Mouse (Mus musculus): ENCODE measurements around the gene Rmnd1. TPM values are rescaled to one million over a fixed set of nuclear protein-coding genes. Genes with fewer than 3 reads are reported as not detected.
A peak's percentile ranks its signal among the peaks of the same experiment; 100 is the strongest.

Gene Rmnd1
- polyA plus RNA-seq, 1 experiment from 2014 or later, result 52.1 TPM

DNA sequence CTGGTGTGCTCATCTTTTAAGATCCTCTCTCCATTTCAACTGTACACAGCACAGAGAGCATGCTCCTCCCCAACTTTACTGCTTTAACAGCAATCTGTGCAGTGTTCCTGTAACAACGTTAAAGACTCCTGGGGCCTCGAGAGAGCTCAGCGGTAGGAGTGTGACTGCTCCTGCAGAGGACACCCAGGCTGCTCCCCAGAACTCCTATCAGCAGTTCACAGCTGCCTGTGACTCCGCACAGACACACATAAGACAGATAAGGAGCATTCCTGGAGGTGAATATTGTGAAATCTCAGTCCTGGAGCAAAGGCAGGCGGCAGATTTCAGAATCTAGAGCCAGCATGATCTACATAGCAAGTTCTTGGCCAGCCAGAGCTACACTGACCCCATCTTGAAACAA, 26.7 kb downstream of the Rmnd1 start:
- ATAC-seq (ENCODE audit: low read depth), result peak; percentile 5; the same call in 1 of the 2 replicates
- 78% methylated on average over 5 of the region's 5 CpGs for WGBS
- Histone ChIP-seq H3K9ac (replicated peaks; ENCODE audit: low read depth, low read length) (no peak overlapping the region), H3K4me3 (ENCODE audit: low read depth, low read length) (no peak overlapping the region), H3K27me3 (ENCODE audit: control insufficient read depth, insufficient read depth, low read length) (no peaks in the 10 kb centered on the region), H3K9me3 (ENCODE audit: control insufficient read depth, low read length) (no peaks in the 10 kb centered on the region), H3K4me1 (ENCODE audit: control insufficient read depth, insufficient read depth, low read length) (no peaks in the 10 kb centered on the region; the same call in 1 of the 2 replicates), H3K4me2 (ENCODE audit: low read depth, low read length) (no peak overlapping the region), H3K27ac (ENCODE audit: low read depth, low read length) (no peak overlapping the region), H3K36me3 (ENCODE audit: control insufficient read depth, insufficient read depth, low read length) (peaks cover 17% of the 10 kb centered on the region)

DNA sequence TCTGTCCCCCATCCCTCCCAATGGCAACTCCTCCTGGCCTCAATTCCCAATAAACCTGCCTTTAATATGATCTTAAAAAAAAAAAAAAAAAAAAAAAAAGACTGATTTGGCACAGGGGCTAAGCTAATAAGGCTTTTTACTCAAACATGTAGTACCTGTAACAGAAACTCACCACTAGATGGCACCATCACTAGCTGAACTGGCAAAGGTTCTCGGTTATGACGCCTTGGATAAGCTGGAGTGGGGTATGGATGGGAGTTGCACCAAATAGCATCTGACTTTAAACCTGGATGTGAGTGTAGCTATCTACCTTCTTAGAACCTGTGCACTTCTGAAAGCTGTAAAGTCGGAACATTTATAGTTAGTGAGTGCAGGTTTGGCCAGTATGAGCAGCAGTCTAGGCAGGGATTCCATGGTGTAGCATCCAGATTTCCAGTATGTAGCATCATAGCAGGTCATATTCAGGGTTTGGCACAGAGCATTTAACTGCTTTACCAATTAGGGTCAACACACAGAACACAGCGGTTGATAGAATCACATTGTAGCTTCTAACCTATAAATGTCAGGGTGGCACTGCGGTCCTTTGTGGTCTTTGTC, 27.2 kb downstream of the Rmnd1 start:
- H3K36me3 ChIP-seq (ENCODE audit: control insufficient read depth, insufficient read depth, low read length), result peaks cover 17% of the 10 kb centered on the region
- H3K4me3 ChIP-seq (ENCODE audit: low read depth, low read length), result no peak overlapping the region
- peak; percentile 57 for ATAC-seq (ENCODE audit: low read depth)
- WGBS, result 60% methylated on average over 5 of the region's 5 CpGs
- no peak overlapping the region for H3K9ac ChIP-seq (replicated peaks; ENCODE audit: low read depth, low read length)
- no peak overlapping the region for H3K4me2 ChIP-seq (ENCODE audit: low read depth, low read length)
- H3K27me3 ChIP-seq (ENCODE audit: control insufficient read depth, insufficient read depth, low read length), result no peaks in the 10 kb centered on the region
- no peaks in the 10 kb centered on the region for H3K9me3 ChIP-seq (ENCODE audit: control insufficient read depth, low read length)
- H3K27ac ChIP-seq (ENCODE audit: low read depth, low read length), result no peak overlapping the region
- H3K4me1 ChIP-seq (ENCODE audit: control insufficient read depth, insufficient read depth, low read length), result no peaks in the 10 kb centered on the region; the same call in 1 of the 2 replicates

DNA sequence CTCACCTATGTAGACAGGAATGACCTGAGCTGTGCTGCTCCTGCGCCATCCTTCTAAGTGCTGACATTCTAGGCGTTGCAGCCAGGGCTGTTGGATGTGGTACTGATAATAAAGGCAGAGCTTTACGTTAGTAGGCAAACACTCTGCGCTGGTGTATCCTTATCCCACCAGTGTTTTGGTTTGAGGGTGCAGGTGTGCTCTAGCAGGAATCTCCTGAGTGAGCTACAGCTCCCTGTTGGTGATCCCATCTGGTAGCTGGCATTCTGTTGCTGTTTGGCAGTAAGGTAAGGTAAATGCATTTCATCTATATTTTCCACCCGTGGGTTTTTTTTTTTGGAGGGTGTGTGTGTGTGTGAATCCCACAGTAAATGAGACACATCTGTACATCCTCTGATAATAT, 34.1 kb downstream of the Rmnd1 start:
- H3K9ac ChIP-seq (replicated peaks; ENCODE audit: low read depth, low read length), result no peak overlapping the region
- no peaks in the 10 kb centered on the region; the same call in 1 of the 2 replicates for H3K4me1 ChIP-seq (ENCODE audit: control insufficient read depth, insufficient read depth, low read length)
- H3K27ac ChIP-seq (ENCODE audit: low read depth, low read length), result no peak overlapping the region
- H3K36me3 ChIP-seq (ENCODE audit: control insufficient read depth, insufficient read depth, low read length), result peaks cover 8% of the 10 kb centered on the region; the same call in 1 of the 2 replicates
- H3K4me2 ChIP-seq (ENCODE audit: low read depth, low read length), result no peak overlapping the region
- 84% methylated on average over 5 of the region's 5 CpGs for WGBS
- H3K9me3 ChIP-seq (ENCODE audit: control insufficient read depth, low read length), result no peaks in the 10 kb centered on the region
- no peak; the same call in 1 of the 2 replicates for ATAC-seq (ENCODE audit: low read depth)
- H3K27me3 ChIP-seq (ENCODE audit: control insufficient read depth, insufficient read depth, low read length), result no peaks in the 10 kb centered on the region
- H3K4me3 ChIP-seq (ENCODE audit: low read depth, low read length), result no peak overlapping the region

DNA sequence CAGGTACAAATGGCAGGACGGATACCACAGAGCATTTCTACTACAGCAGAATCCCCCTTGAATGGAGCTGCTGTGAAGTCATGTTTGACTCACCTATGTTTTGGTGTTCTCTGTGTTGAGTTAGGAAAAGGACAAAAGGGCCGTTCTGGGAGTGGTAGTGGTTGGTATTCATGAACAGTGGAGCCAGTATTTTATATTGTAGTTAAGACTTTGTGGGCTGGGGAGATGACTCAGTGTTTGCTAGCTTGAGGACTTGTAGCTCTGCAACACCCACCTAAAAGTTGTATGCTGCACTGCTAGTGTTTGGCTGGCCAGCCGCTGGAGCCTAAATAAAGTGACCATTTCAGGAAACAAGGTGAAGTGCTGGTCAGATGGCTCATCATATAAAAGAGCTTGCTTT, 36.9 kb downstream of the Rmnd1 start:
- H3K9ac ChIP-seq (replicated peaks; ENCODE audit: low read depth, low read length), result no peak overlapping the region
- H3K4me1 ChIP-seq (ENCODE audit: control insufficient read depth, insufficient read depth, low read length), result peaks cover 16% of the 10 kb centered on the region
- no peak for ATAC-seq (ENCODE audit: low read depth)
- H3K4me3 ChIP-seq (ENCODE audit: low read depth, low read length), result no peak overlapping the region
- WGBS, result 98% methylated on average over 3 of the region's 3 CpGs
- no peaks in the 10 kb centered on the region for H3K9me3 ChIP-seq (ENCODE audit: control insufficient read depth, low read length)
- H3K4me2 ChIP-seq (ENCODE audit: low read depth, low read length), result no peak overlapping the region
- no peaks in the 10 kb centered on the region for H3K27me3 ChIP-seq (ENCODE audit: control insufficient read depth, insufficient read depth, low read length)
- H3K36me3 ChIP-seq (ENCODE audit: control insufficient read depth, insufficient read depth, low read length), result no peaks in the 10 kb centered on the region
- no peak overlapping the region for H3K27ac ChIP-seq (ENCODE audit: low read depth, low read length)

DNA sequence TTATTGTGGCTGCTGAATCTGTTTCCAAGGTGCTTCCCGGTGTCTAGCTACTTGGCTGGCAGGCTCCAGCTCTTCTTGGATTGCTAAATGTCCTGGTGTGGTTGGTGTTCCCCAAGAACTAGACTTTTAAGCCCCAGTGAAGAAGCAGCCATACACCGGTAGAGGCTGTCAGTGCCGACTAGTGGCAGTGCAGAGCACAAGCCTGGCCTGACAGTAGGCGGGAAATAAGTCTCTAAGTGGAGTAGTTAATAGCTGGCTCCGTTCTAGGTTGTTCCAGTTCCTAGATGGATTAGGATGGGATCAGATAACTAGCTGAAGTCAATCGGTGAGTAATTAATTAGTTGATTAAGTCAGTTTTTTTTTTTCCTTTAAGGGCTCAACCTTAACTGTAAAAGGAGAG, 40.3 kb downstream of the Rmnd1 start:
- 62% methylated on average over 6 of the region's 6 CpGs for WGBS
- Histone ChIP-seq H3K4me3 (ENCODE audit: low read depth, low read length) (no peak overlapping the region), H3K27ac (ENCODE audit: low read depth, low read length) (no peak overlapping the region), H3K36me3 (ENCODE audit: control insufficient read depth, insufficient read depth, low read length) (no peaks in the 10 kb centered on the region), H3K9ac (replicated peaks; ENCODE audit: low read depth, low read length) (no peak overlapping the region), H3K4me1 (ENCODE audit: control insufficient read depth, insufficient read depth, low read length) (peaks cover 34% of the 10 kb centered on the region), H3K27me3 (ENCODE audit: control insufficient read depth, insufficient read depth, low read length) (no peaks in the 10 kb centered on the region), H3K4me2 (ENCODE audit: low read depth, low read length) (no peak overlapping the region), H3K9me3 (ENCODE audit: control insufficient read depth, low read length) (no peaks in the 10 kb centered on the region)
- ATAC-seq (ENCODE audit: low read depth), result no peak

DNA sequence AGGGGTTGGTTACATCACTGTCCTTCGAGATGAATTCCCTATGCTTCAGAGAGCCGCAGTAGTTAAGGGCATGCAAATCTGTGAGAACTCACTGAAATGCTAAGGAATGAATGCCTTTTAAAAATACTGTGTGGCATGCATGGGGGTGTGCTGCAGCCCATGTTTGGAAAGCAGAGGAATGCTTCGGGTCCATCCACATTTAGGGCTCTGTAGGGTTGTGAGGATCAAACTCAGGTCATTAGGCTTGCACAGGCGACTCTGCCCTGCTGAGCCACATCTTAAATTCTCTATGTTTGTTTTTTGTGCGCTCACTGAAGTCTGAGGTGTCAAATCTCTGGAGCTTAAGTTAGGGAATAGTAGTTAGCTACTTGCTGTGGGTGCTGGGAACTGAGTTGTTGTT, 41.1 kb downstream of the Rmnd1 start:
- ATAC-seq (ENCODE audit: low read depth), result no peak
- 72% methylated on average over 5 of the region's 5 CpGs for WGBS
- Histone ChIP-seq H3K9me3 (ENCODE audit: control insufficient read depth, low read length) (no peaks in the 10 kb centered on the region), H3K27me3 (ENCODE audit: control insufficient read depth, insufficient read depth, low read length) (no peaks in the 10 kb centered on the region), H3K9ac (replicated peaks; ENCODE audit: low read depth, low read length) (no peak overlapping the region), H3K4me2 (ENCODE audit: low read depth, low read length) (no peak overlapping the region), H3K4me3 (ENCODE audit: low read depth, low read length) (no peak overlapping the region), H3K27ac (ENCODE audit: low read depth, low read length) (no peak overlapping the region), H3K4me1 (ENCODE audit: control insufficient read depth, insufficient read depth, low read length) (peaks cover 34% of the 10 kb centered on the region), H3K36me3 (ENCODE audit: control insufficient read depth, insufficient read depth, low read length) (no peaks in the 10 kb centered on the region)

DNA sequence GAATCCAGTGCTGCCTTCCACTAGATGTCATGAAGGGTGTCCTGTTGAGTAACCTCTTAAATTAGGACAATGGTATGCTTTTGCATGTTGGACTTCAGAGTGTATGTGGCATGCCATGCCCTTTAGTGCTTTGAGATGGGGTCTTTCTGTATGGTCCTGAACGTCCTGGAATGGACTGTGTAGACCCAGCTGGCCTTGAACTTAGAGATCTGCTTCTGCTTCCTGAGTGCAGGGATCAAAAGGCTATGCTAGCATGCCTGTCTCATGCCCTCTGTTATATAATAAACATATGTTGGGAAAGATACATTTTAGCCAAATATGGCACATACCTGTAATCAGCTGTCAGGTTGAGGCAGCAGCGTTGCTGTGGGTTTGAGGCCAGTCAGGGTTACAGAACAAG, 41.6 kb downstream of the Rmnd1 start:
- 71% methylated on average over 2 of the region's 2 CpGs for WGBS
- H3K4me2 ChIP-seq (ENCODE audit: low read depth, low read length), result peak overlapping the region; percentile 96; the same call in 1 of the 2 replicates
- no peak for ATAC-seq (ENCODE audit: low read depth)
- H3K27ac ChIP-seq (ENCODE audit: low read depth, low read length), result no peak overlapping the region
- H3K36me3 ChIP-seq (ENCODE audit: control insufficient read depth, insufficient read depth, low read length), result no peaks in the 10 kb centered on the region
- no peaks in the 10 kb centered on the region for H3K27me3 ChIP-seq (ENCODE audit: control insufficient read depth, insufficient read depth, low read length)
- 0 out of 2 replicates have a peak overlapping the region, but pooled peaks have one; percentile 2 for H3K9ac ChIP-seq (replicated peaks; ENCODE audit: low read depth, low read length)
- peaks cover 34% of the 10 kb centered on the region for H3K4me1 ChIP-seq (ENCODE audit: control insufficient read depth, insufficient read depth, low read length)
- H3K4me3 ChIP-seq (ENCODE audit: low read depth, low read length), result no peak overlapping the region
- H3K9me3 ChIP-seq (ENCODE audit: control insufficient read depth, low read length), result no peaks in the 10 kb centered on the region

DNA sequence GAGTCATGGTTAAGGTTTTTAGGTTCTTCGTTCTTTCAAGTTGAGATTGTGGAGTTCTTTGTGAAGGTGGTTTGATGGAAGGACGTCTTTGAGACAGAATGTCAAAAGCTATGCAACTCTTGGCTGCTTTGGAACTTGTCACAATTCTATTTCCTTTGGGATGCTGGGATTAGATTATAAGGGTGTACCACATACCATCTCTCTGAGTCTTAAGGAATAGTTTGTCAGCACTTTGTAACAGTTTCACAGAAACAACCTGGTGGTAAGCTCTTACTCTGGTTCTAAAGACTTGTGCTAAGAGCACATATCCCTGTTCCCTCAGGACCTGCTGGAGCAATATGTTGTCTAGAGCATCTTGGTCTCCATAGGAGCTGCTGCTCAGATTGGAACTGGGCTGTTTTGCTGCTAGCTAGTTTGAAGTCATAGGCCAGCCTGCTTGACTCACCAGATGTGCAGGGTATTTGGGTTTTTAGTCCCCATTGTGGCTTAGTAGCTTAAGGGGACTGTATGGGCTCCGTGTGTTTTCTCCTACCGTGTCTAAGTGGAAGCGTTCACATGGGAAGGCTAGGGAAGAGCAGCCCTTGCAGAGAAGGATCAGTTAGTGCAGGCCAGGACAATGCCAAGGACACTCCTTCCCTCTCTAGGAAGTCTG, 42.6 kb downstream of the Rmnd1 start:
- H3K4me1 ChIP-seq (ENCODE audit: control insufficient read depth, insufficient read depth, low read length), result peaks cover 34% of the 10 kb centered on the region
- no peaks in the 10 kb centered on the region for H3K36me3 ChIP-seq (ENCODE audit: control insufficient read depth, insufficient read depth, low read length)
- no peak for ATAC-seq (ENCODE audit: low read depth)
- H3K4me2 ChIP-seq (ENCODE audit: low read depth, low read length), result peak overlapping the region; percentile 96
- H3K27me3 ChIP-seq (ENCODE audit: control insufficient read depth, insufficient read depth, low read length), result no peaks in the 10 kb centered on the region
- no peaks in the 10 kb centered on the region for H3K9me3 ChIP-seq (ENCODE audit: control insufficient read depth, low read length)
- no peak overlapping the region for H3K27ac ChIP-seq (ENCODE audit: low read depth, low read length)
- peak overlapping the region; percentile 95 for H3K4me3 ChIP-seq (ENCODE audit: low read depth, low read length)
- 57% methylated on average over 5 of the region's 5 CpGs for WGBS
- H3K9ac ChIP-seq (replicated peaks; ENCODE audit: low read depth, low read length), result no peak overlapping the region

DNA sequence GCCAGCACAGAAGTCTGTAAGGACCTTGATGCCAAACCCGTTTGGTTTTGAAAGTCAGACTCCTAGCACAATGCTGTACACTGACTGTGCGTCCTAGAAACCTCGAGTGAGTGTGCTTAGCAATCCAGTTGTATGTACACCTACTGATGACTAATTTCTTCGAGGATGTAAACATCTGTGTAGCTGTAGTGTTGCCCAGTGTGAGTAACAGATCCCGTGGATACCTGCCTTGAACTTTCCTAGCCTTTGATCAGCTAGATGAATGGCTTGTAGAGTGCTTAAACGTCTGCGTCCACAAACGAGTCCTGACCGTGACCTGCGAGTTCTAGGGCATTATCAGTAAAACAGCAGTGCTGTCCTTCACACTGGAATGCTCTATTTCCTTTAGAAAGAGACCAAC, 43.2 kb downstream of the Rmnd1 start:
- no peak overlapping the region for H3K27ac ChIP-seq (ENCODE audit: low read depth, low read length)
- peaks cover 34% of the 10 kb centered on the region for H3K4me1 ChIP-seq (ENCODE audit: control insufficient read depth, insufficient read depth, low read length)
- H3K4me2 ChIP-seq (ENCODE audit: low read depth, low read length), result peak overlapping the region; percentile 96
- H3K36me3 ChIP-seq (ENCODE audit: control insufficient read depth, insufficient read depth, low read length), result no peaks in the 10 kb centered on the region
- 26% methylated on average over 10 of the region's 10 CpGs for WGBS
- no peak for ATAC-seq (ENCODE audit: low read depth)
- H3K4me3 ChIP-seq (ENCODE audit: low read depth, low read length), result peak overlapping the region; percentile 95
- no peaks in the 10 kb centered on the region for H3K27me3 ChIP-seq (ENCODE audit: control insufficient read depth, insufficient read depth, low read length)
- no peaks in the 10 kb centered on the region for H3K9me3 ChIP-seq (ENCODE audit: control insufficient read depth, low read length)
- H3K9ac ChIP-seq (replicated peaks; ENCODE audit: low read depth, low read length), result peak overlapping the region; percentile 99
